13 mouse cellular contexts compared by ENCODE assay signal in the genomic region with DNA sequence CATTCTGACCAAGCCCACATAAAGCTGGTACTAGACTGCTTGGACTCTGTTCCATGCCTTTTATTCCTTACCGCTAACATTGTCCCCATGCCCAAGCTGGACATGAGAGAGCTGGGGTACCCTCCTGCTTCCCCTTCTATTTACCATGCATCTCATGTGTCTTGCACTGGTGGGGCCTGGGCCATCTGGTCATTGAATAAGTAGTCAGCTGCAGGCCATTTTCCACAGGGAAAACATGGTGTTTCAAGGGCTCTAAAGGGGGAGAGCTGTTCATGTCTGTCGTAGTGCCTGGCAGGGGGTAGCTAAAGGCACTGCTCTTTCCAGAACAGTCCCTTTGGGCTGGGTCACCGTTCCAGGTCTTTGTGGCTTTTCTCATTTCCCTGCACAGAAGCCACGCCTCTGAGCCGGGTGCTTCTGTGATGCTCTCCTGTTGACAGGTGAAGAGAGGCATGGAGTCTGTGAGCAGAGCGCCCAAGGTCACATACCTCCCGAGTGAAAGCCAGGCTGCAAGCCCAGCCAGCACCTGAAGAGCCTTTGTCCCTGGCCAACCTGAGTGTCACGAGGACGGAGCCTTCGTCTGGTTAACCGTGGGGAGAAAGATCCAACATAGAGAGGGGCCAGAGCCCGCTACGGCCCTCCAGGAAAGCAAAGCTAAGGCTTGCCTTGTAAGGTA.
A peak's percentile ranks its signal among the peaks of the same experiment; 100 is the strongest.
DNase-seq lines count a peak whose midpoint lies in the region; ATAC-seq and TF ChIP-seq lines count a peak whose summit lies in the region.
"Had no signal": no experiment of that assay in that cellular context is flagged by ENCODE, and none has a peak within 500 bp of the region (broad histone marks: within the 10 kb centered on the region; RNA-seq: fewer than 3 reads in every experiment).

No protein-coding gene starts in this region.

- no peaks in the 10 kb centered on the region for H3K27me3 ChIP-seq in heart, embryonic 14.5 days (ENCODE audit: control insufficient read depth, insufficient read depth, low read length)
- H3K27me3 ChIP-seq in midbrain, embryonic 12.5 days = no peaks in the 10 kb centered on the region
- no peaks in the 10 kb centered on the region for H3K27me3 ChIP-seq in midbrain, embryonic 15.5 days (replicated peaks)
- H3K27me3 ChIP-seq in hindbrain, postnatal 0 days (ENCODE audit: insufficient read depth, low read length) = no peaks in the 10 kb centered on the region

- DNase-seq in cerebellum, adult 11-12 months = peak; percentile 51
- DNase-seq in cerebellum, postnatal 4 days (ENCODE audit: low spot score in 2 of 2) = no peak
- DNase-seq in heart, adult 9 months (ENCODE audit: low spot score in 2 of 2) = no peak
- DNase-seq in hindbrain, postnatal 0 days (ENCODE audit: low spot score) = no peak
- DNase-seq in thymus, postnatal 25 days = no peak
- DNase-seq: adrenal gland, postnatal 14 days; spleen, adult 18-20 months had no signal

- peaks cover 32 to 48% of the 10 kb centered on the region in 2 experiments for H3K4me1 ChIP-seq in heart, embryonic 14.5 days (ENCODE audit: control insufficient read depth in 2 of 2, insufficient read depth in 2 of 2, low read length in 2 of 2)
- peaks cover 13% of the 10 kb centered on the region; the same call in 1 of the 2 replicates for H3K4me1 ChIP-seq in midbrain, embryonic 12.5 days
- H3K4me1 ChIP-seq in midbrain, embryonic 15.5 days = peaks cover 30% of the 10 kb centered on the region
- H3K4me1 ChIP-seq in hindbrain, postnatal 0 days (ENCODE audit: insufficient read depth, low read length) = peaks cover 14% of the 10 kb centered on the region

- no peak overlapping the region for H3K4me3 ChIP-seq in heart, embryonic 14.5 days (ENCODE audit: control insufficient read depth in 1 of 2, insufficient read depth in 1 of 2, low read depth in 1 of 2, low read length in 2 of 2)
- no peak overlapping the region for H3K4me3 ChIP-seq in midbrain, embryonic 12.5 days
- no peak overlapping the region for H3K4me3 ChIP-seq in midbrain, embryonic 15.5 days
- H3K4me3 ChIP-seq in hindbrain, postnatal 0 days (ENCODE audit: low read length) = no peak overlapping the region
- H3K4me3 ChIP-seq: erythroblast, embryonic 14.5 days had no signal

- ATAC-seq in heart, embryonic 14.5 days (ENCODE audit: insufficient number of reproducible peaks, insufficient read depth, low FRiP score, low read depth) = no peak; the same call in 1 of the 2 replicates
- peak; percentile 50; the same call in 1 of the 2 replicates for ATAC-seq in midbrain, embryonic 12.5 days (ENCODE audit: low FRiP score, low read depth)
- ATAC-seq in midbrain, embryonic 15.5 days (replicated peaks) = no peak
- ATAC-seq in hindbrain, postnatal 0 days = 0 out of 2 replicates have a peak, but pooled peaks have one; percentile 7

- peak overlapping the region; percentile 51 to 78 for H3K27ac ChIP-seq in heart, embryonic 14.5 days (replicated peaks in 1 of 2; ENCODE audit: control insufficient read depth in 1 of 2, insufficient read depth in 1 of 2, low read depth in 2 of 2, low read length in 2 of 2)
- H3K27ac ChIP-seq in midbrain, embryonic 12.5 days (replicated peaks) = no peak overlapping the region
- no peak overlapping the region for H3K27ac ChIP-seq in midbrain, embryonic 15.5 days
- no peak overlapping the region for H3K27ac ChIP-seq in hindbrain, postnatal 0 days
- H3K27ac ChIP-seq: stomach, postnatal 0 days had no signal

- WGBS in heart, embryonic 14.5 days = 45% methylated on average over 13 of the region's 13 CpGs
- 84% methylated on average over 13 of the region's 13 CpGs for WGBS in midbrain, embryonic 12.5 days
- 76% methylated on average over 13 of the region's 13 CpGs for whole genome bisulfite sequencing in midbrain, embryonic 15.5 days
- 62% methylated on average over 13 of the region's 13 CpGs for WGBS in hindbrain, postnatal 0 days

- H3K4me2 ChIP-seq in heart, embryonic 14.5 days (ENCODE audit: low read length) = no peak overlapping the region
- no peak overlapping the region for H3K4me2 ChIP-seq in midbrain, embryonic 12.5 days (replicated peaks)
- H3K4me2 ChIP-seq in midbrain, embryonic 15.5 days = no peak overlapping the region
- no peak overlapping the region for H3K4me2 ChIP-seq in hindbrain, postnatal 0 days (ENCODE audit: low read depth, low read length)
- H3K4me2 ChIP-seq: liver, embryonic 11.5 days had no signal

- peak overlapping the region; percentile 27; the same call in 1 of the 2 replicates for H3K9ac ChIP-seq in heart, embryonic 14.5 days (ENCODE audit: low read length)
- H3K9ac ChIP-seq in midbrain, embryonic 12.5 days (replicated peaks) = no peak overlapping the region; the same call in 1 of the 2 replicates
- H3K9ac ChIP-seq in midbrain, embryonic 15.5 days = no peak overlapping the region
- H3K9ac ChIP-seq in hindbrain, postnatal 0 days (replicated peaks; ENCODE audit: low read length) = no peak overlapping the region

- H3K36me3 ChIP-seq in heart, embryonic 14.5 days (ENCODE audit: control insufficient read depth, insufficient read depth, low read length) = no peaks in the 10 kb centered on the region
- no peaks in the 10 kb centered on the region for H3K36me3 ChIP-seq in midbrain, embryonic 12.5 days
- H3K36me3 ChIP-seq in midbrain, embryonic 15.5 days (replicated peaks) = no peaks in the 10 kb centered on the region
- H3K36me3 ChIP-seq in hindbrain, postnatal 0 days (ENCODE audit: insufficient read depth, low read length) = no peaks in the 10 kb centered on the region

- no peak for TF ChIP-seq CTCF in hindbrain, postnatal 0 days (IDR thresholded peaks at IDR 0.05; ENCODE audit: low read depth)

- no peaks in the 10 kb centered on the region for H3K9me3 ChIP-seq in heart, embryonic 14.5 days (ENCODE audit: control insufficient read depth, low read length)
- H3K9me3 ChIP-seq in midbrain, embryonic 12.5 days = no peaks in the 10 kb centered on the region
- H3K9me3 ChIP-seq in midbrain, embryonic 15.5 days = no peaks in the 10 kb centered on the region
- H3K9me3 ChIP-seq in hindbrain, postnatal 0 days (ENCODE audit: low read length) = no peaks in the 10 kb centered on the region

Comparison
In these comparisons a context has a peak if more than half of its experiments do, and no peak if none do; other contexts are left out.
1. ATAC-seq: peak in midbrain, embryonic 12.5 days (single experiment) and hindbrain, postnatal 0 days (single experiment); none in heart, embryonic 14.5 days (single experiment) and midbrain, embryonic 15.5 days (single experiment).
2. H3K27ac ChIP-seq: peak in heart, embryonic 14.5 days (2 of 2); none in midbrain, embryonic 12.5 days (single experiment), midbrain, embryonic 15.5 days (single experiment) and hindbrain, postnatal 0 days (single experiment).